Mouse (Mus musculus) spleen, adult 2 months (tissue): ENCODE measurements around the gene Snx15. TPM values are rescaled to one million over a fixed set of nuclear protein-coding genes. Genes with fewer than 3 reads are reported as not detected.

Experiments
- DNase-seq, 2 experiments: peaks; one replicate each; pipeline versions ENCODE4 v3.0.0 to v3.0.0-alpha.2; 2012 to 2021; ENCODE audit warnings: low spot score in 2 of 2, low read depth in 1 of 2
- H3K27ac ChIP-seq: fragments of 200-500 bp; 2 replicates; pipeline ENCODE4 v1.5.1; 2012; ENCODE audit warnings: low read length, inconsistent platforms; ENCODE audit not compliant: insufficient read depth
- H3K27me3 ChIP-seq: fragments of 200-500 bp; 2 replicates; pipeline ENCODE4 v1.6.1; 2012; ENCODE audit warnings: mild to moderate bottlenecking, moderate library complexity, low read length, inconsistent platforms; ENCODE audit not compliant: control insufficient read depth, insufficient read depth
- H3K36me3 ChIP-seq: fragments of 200-500 bp; 2 replicates; pipeline ENCODE4 v1.6.1; 2012; ENCODE audit warnings: mild to moderate bottlenecking, low read length, inconsistent platforms; ENCODE audit not compliant: control insufficient read depth, insufficient read depth
- H3K4me1 ChIP-seq: fragments of 200-500 bp; 2 replicates; pipeline ENCODE4 v1.6.1; 2011; ENCODE audit warnings: inconsistent platforms; ENCODE audit not compliant: control insufficient read depth, insufficient read depth, insufficient read length
- H3K4me3 ChIP-seq: fragments of 200-500 bp; 2 replicates; pipeline ENCODE4 v1.5.1; 2011; ENCODE audit warnings: mild to moderate bottlenecking, inconsistent platforms; ENCODE audit not compliant: insufficient read depth, insufficient read length; ENCODE audit errors: extremely low read depth
- CTCF ChIP-seq: fragments of 200-500 bp; IDR thresholded peaks from 2 replicates; pipeline ENCODE4 v1.5.1; 2011; ENCODE audit warnings: mild to moderate bottlenecking, inconsistent platforms; ENCODE audit not compliant: insufficient read depth, insufficient read length, insufficient replicate concordance; ENCODE audit errors: extremely low read depth
- POLR2A ChIP-seq: fragments of 200-500 bp; IDR thresholded peaks from 2 replicates; pipeline ENCODE4 v1.6.1; 2011; ENCODE audit warnings: low read depth, low read length, inconsistent platforms
- WGBS: fragments of 180-500 bp; shearing (Covaris S2); methylation state at CpG from one replicate; pipeline ENCODE4 v1.1.7; 2018; 5-methylcytosine and 5-hydroxymethylcytosine counted together
- polyA plus RNA-seq: library from polyadenylated mRNA; depleted of rRNA; stranded (reverse); fragments of >200 nt; gene quantifications from 2 replicates; pipeline ENCODE4 v1.2.3, GENCODE M21; 2012

Gene Snx15
- polyA plus RNA-seq, 1 experiment, result 50.9 TPM

GRCm38 (mm10) chr19:6085417-6085879 lies 42.7 kb downstream of the Snx15 start:
- H3K4me1 ChIP-seq, result peaks cover 4% of the 10 kb centered on the region; the same call in 1 of the 2 replicates
- H3K27me3 ChIP-seq, result no peaks in the 10 kb centered on the region
- DNase-seq, result peak in 1 of 2 experiments; percentile 62
- TF ChIP-seq CTCF (no peak), POLR2A (no peak)
- under 1% methylated on average over 17 of the region's 17 CpGs for WGBS
- H3K4me3 ChIP-seq, result peak overlapping the region; percentile 62
- H3K27ac ChIP-seq, result no peak overlapping the region
- peaks cover 14% of the 10 kb centered on the region for H3K36me3 ChIP-seq

- TF ChIP-seq CTCF (no peak), POLR2A (peak; percentile 43; the same call in 1 of the 2 replicates)
- H3K27me3 ChIP-seq, result no peaks in the 10 kb centered on the region
- H3K4me3 ChIP-seq, result peak within 1 kb of the TSS; percentile 77
- peak; percentile 93 to 96 for DNase-seq
- peaks cover 4% of the 10 kb centered on the region; the same call in 1 of the 2 replicates for H3K4me1 ChIP-seq
- under 1% methylated on average over 58 of the region's 58 CpGs for WGBS
- peak within 1 kb of the TSS; percentile 53; the same call in 1 of the 2 replicates for H3K27ac ChIP-seq
- H3K36me3 ChIP-seq, result peaks cover 16% of the 10 kb centered on the region
These were observed 43.4 kb downstream of the Snx15 start, which contains the start of the genes Zfpl1 and Cdca5 for GRCm38 (mm10) chr19:6084478-6085248. Zfpl1 (minus strand) TSS chr19:6084956. Cdca5 (plus strand) TSS chr19:6084983.

GRCm38 (mm10) chr19:6082156-6082555 lies 45.9 kb downstream of the Snx15 start, which contains the start of gene Gm28374:
Gm28374 (minus strand) TSS chr19:6082256.
- DNase-seq, result no peak
- TF ChIP-seq POLR2A (no peak), CTCF (no peak)
- H3K4me1 ChIP-seq, result peaks cover 4% of the 10 kb centered on the region; the same call in 1 of the 2 replicates
- no peaks in the 10 kb centered on the region for H3K27me3 ChIP-seq
- H3K27ac ChIP-seq, result no peak within 1 kb of the TSS
- H3K4me3 ChIP-seq, result no peak within 1 kb of the TSS
- WGBS, result 93% methylated on average over 9 of the region's 9 CpGs
- peaks cover 16% of the 10 kb centered on the region for H3K36me3 ChIP-seq

- Histone ChIP-seq H3K4me3 (no peak within 1 kb of the TSS), H3K4me1 (peaks cover 11% of the 10 kb centered on the region; the same call in 1 of the 2 replicates), H3K36me3 (peaks cover 16% of the 10 kb centered on the region), H3K27ac (no peak within 1 kb of the TSS), H3K27me3 (no peaks in the 10 kb centered on the region)
- 91% methylated on average over 12 of the region's 12 CpGs for WGBS
- TF ChIP-seq CTCF (no peak), POLR2A (no peak)
- no peak for DNase-seq
These were observed 48.1 kb downstream of the Snx15 start, which contains the start of gene Tmem262 for GRCm38 (mm10) chr19:6079983-6080480. Tmem262 (plus strand) TSS chr19:6080033.

DNA sequence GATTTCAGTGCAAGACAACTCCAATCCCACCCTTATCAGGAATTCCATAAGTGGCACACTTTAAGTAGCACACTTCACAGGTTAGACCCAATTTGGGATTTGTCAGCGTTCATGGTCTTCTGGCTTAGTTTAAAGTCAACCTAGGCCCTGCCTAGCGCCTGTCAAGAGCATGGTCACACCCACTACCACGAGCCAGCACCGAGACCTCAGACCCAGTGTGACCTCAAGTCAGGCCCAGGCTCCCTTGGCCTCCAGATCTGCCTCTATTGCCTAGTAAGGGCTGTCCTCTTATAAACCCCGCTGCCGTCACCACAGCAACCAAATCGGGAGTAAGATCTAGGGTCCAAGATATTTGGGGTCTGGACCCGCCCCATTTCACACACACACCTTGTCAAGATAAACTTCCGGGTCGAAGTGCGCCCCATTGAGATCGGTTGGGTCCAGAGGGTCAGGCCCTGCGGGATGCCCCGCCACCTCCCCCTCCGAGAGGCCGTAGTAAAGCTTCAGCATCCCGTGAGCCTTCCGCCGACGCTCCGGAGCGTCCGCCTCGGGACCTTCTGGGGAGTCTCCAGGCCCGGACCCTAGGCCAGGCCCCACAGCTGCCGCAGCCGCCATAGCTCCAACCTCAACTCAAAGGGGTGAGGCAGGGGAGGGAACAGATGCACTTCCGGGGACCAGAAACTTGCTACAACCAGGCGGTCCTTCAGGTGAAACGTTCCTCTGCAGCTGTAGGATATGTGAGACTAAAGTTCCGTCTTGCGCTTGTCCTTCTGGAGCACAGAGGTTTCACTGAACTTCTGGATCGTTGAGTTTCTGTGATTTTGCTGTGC lies 51.3 kb downstream of the Snx15 start, which contains the start of gene Vps51:
TSS of gene Vps51 (minus strand) at position 668 of the 830 bp plus-strand sequence.
- peak; percentile 83 to 89 for DNase-seq
- 1% methylated on average over 33 of the region's 33 CpGs for WGBS
- Histone ChIP-seq H3K36me3 (peaks cover 12% of the 10 kb centered on the region), H3K4me3 (peak within 1 kb of the TSS; percentile 85), H3K27ac (peak within 1 kb of the TSS; percentile 81), H3K4me1 (peaks cover 7% of the 10 kb centered on the region; the same call in 1 of the 2 replicates), H3K27me3 (no peaks in the 10 kb centered on the region)
- no peak for TF ChIP-seq CTCF
- no peak for TF ChIP-seq POLR2A

- WGBS, result 80% methylated on average over 5 of the region's 5 CpGs
- Histone ChIP-seq H3K4me3 (no peak overlapping the region), H3K4me1 (peaks cover 7% of the 10 kb centered on the region), H3K36me3 (peaks cover 11% of the 10 kb centered on the region), H3K27me3 (no peaks in the 10 kb centered on the region), H3K27ac (peak overlapping the region; percentile 11; the same call in 1 of the 2 replicates)
- no peak for TF ChIP-seq POLR2A
- no peak for TF ChIP-seq CTCF
- DNase-seq, result no peak
These were observed 54.2 kb downstream of the Snx15 start for GRCm38 (mm10) chr19:6073889-6074288.
